Mouse (Mus musculus) limb, embryonic 10.5 days (tissue): Measurements from ENCODE around the gene Nrtn. TPM values are rescaled to one million over a fixed set of nuclear protein-coding genes. Genes with fewer than 3 reads are reported as not detected.
A peak's percentile ranks its signal among the peaks of the same experiment; 100 is the strongest.

ENCODE experiments used
- DNase-seq: peaks from one replicate; pipeline ENCODE4 v3.0.0-alpha.2; 2017; ENCODE audit warnings: low spot score
- H3K27ac ChIP-seq: fragments of 300-500 bp; sonication (generic); 2 replicates; pipeline ENCODE4 v1.5.1; 2016; ENCODE audit warnings: mild to moderate bottlenecking
- H3K27me3 ChIP-seq: fragments of 300-500 bp; sonication (generic); 2 replicates; pipeline ENCODE4 v1.6.1; 2016; ENCODE audit warnings: low read depth, mild to moderate bottlenecking; ENCODE audit not compliant: poor library complexity, severe bottlenecking
- H3K36me3 ChIP-seq: fragments of 300-500 bp; sonication (generic); 2 replicates; pipeline ENCODE4 v1.6.1; 2016; ENCODE audit warnings: mild to moderate bottlenecking, moderate library complexity
- H3K4me1 ChIP-seq: fragments of 300-500 bp; sonication (generic); 2 replicates; pipeline ENCODE4 v1.6.1; 2016
- H3K4me3 ChIP-seq: fragments of 300-500 bp; sonication (generic); 2 replicates; pipeline ENCODE4 v1.5.1; 2016; ENCODE audit warnings: mild to moderate bottlenecking, moderate library complexity
- H3K9me3 ChIP-seq: fragments of 300-500 bp; sonication (generic); replicated peaks from 2 replicates; pipeline ENCODE4 v1.6.1; 2016; ENCODE audit warnings: mild to moderate bottlenecking
- WGBS: fragments of 180-500 bp; shearing (Covaris S2); methylation state at CpG from one replicate; pipeline ENCODE4 v1.1.7; 2016; 5-methylcytosine and 5-hydroxymethylcytosine counted together
- polyA plus RNA-seq: library from polyadenylated mRNA; unstranded; fragments of >200 nt; fragmentation: Nextera tagmentation; extraction: Ambion mirVana; gene quantifications from 2 replicates; pipeline ENCODE4 v1.2.1, GENCODE M21; 2016

The Nrtn gene
- polyA plus RNA-seq = 10.8 and 12.7 TPM in 2 replicates

- Histone ChIP-seq H3K4me1 (peaks cover 88% of the 10 kb centered on the region), H3K36me3 (no peaks in the 10 kb centered on the region), H3K27me3 (peaks cover 57% of the 10 kb centered on the region), H3K27ac (peak within 1 kb of the TSS; percentile 83), H3K4me3 (peak within 1 kb of the TSS; percentile 66), H3K9me3 (no peaks in the 10 kb centered on the region)
- WGBS = under 1% methylated on average over 48 of the region's 48 CpGs
- DNase-seq = peak; percentile 94
Measured at GRCm38 (mm10) chr17:56757416-56758123, at the start of gene Nrtn. TSS of gene Nrtn (minus strand) at chr17:56757530.

GRCm38 (mm10) chr17:56805784-56806183, 48.5 kb upstream of the Nrtn start:
- Histone ChIP-seq H3K4me1 (peaks cover 8% of the 10 kb centered on the region), H3K36me3 (no peaks in the 10 kb centered on the region), H3K27ac (no peak overlapping the region), H3K4me3 (no peak overlapping the region), H3K9me3 (no peaks in the 10 kb centered on the region), H3K27me3 (peaks cover 33% of the 10 kb centered on the region)
- DNase-seq = no peak
- 93% methylated on average over 1 of the region's 1 CpGs for WGBS

- no peak overlapping the region for H3K27ac ChIP-seq
- peaks cover under 1% of the 10 kb centered on the region; the same call in 1 of the 2 replicates for H3K4me1 ChIP-seq
- DNase-seq = no peak
- 86% methylated on average over 5 of the region's 5 CpGs for WGBS
- H3K4me3 ChIP-seq = no peak overlapping the region
- H3K27me3 ChIP-seq = peaks cover 31% of the 10 kb centered on the region
- no peaks in the 10 kb centered on the region for H3K36me3 ChIP-seq
- no peaks in the 10 kb centered on the region for H3K9me3 ChIP-seq
Measured at GRCm38 (mm10) chr17:56804952-56805351, 47.6 kb upstream of the Nrtn start.

GRCm38 (mm10) chr17:56802065-56802464, 44.7 kb upstream of the Nrtn start:
- Histone ChIP-seq H3K27me3 (peaks cover 4% of the 10 kb centered on the region), H3K27ac (no peak overlapping the region), H3K4me3 (no peak overlapping the region), H3K9me3 (no peaks in the 10 kb centered on the region), H3K4me1 (no peaks in the 10 kb centered on the region), H3K36me3 (no peaks in the 10 kb centered on the region)
- DNase-seq = no peak
- 76% methylated on average over 8 of the region's 8 CpGs for whole genome bisulfite sequencing

GRCm38 (mm10) chr17:56799276-56799675, 41.9 kb upstream of the Nrtn start:
- Histone ChIP-seq H3K27me3 (no peaks in the 10 kb centered on the region), H3K36me3 (no peaks in the 10 kb centered on the region), H3K9me3 (no peaks in the 10 kb centered on the region), H3K4me1 (no peaks in the 10 kb centered on the region), H3K27ac (no peak overlapping the region), H3K4me3 (no peak overlapping the region)
- 73% methylated on average over 3 of the region's 3 CpGs for WGBS
- no peak for DNase-seq

- H3K4me1 ChIP-seq = no peaks in the 10 kb centered on the region
- no peak overlapping the region for H3K27ac ChIP-seq
- WGBS = 69% methylated on average over 6 of the region's 6 CpGs
- DNase-seq = no peak
- H3K9me3 ChIP-seq = no peaks in the 10 kb centered on the region
- no peaks in the 10 kb centered on the region for H3K36me3 ChIP-seq
- H3K27me3 ChIP-seq = no peaks in the 10 kb centered on the region
- no peak overlapping the region for H3K4me3 ChIP-seq
Measured at GRCm38 (mm10) chr17:56793614-56794319, 36.4 kb upstream of the Nrtn start.

GRCm38 (mm10) chr17:56792588-56792987, 35.3 kb upstream of the Nrtn start:
- Histone ChIP-seq H3K4me3 (no peak overlapping the region), H3K27ac (no peak overlapping the region), H3K4me1 (peaks cover 8% of the 10 kb centered on the region; the same call in 1 of the 2 replicates), H3K9me3 (no peaks in the 10 kb centered on the region), H3K36me3 (no peaks in the 10 kb centered on the region), H3K27me3 (no peaks in the 10 kb centered on the region)
- WGBS = 86% methylated on average over 3 of the region's 3 CpGs
- no peak for DNase-seq

- H3K4me3 ChIP-seq = no peak overlapping the region
- no peaks in the 10 kb centered on the region for H3K27me3 ChIP-seq
- peaks cover 8% of the 10 kb centered on the region; the same call in 1 of the 2 replicates for H3K4me1 ChIP-seq
- H3K36me3 ChIP-seq = no peaks in the 10 kb centered on the region
- 91% methylated on average over 6 of the region's 6 CpGs for WGBS
- DNase-seq = no peak
- H3K9me3 ChIP-seq = no peaks in the 10 kb centered on the region
- no peak overlapping the region for H3K27ac ChIP-seq
Measured at GRCm38 (mm10) chr17:56789286-56789685, 32.0 kb upstream of the Nrtn start.

GRCm38 (mm10) chr17:56788886-56789285, 31.6 kb upstream of the Nrtn start:
- H3K27ac ChIP-seq = no peak overlapping the region
- DNase-seq = no peak

GRCm38 (mm10) chr17:56780291-56780978, 23.1 kb upstream of the Nrtn start:
- whole genome bisulfite sequencing = 87% methylated on average over 13 of the region's 13 CpGs
- Histone ChIP-seq H3K9me3 (peaks cover 2% of the 10 kb centered on the region; the same call in 1 of the 2 replicates), H3K36me3 (peaks cover 13% of the 10 kb centered on the region), H3K27me3 (no peaks in the 10 kb centered on the region), H3K4me1 (peaks cover 9% of the 10 kb centered on the region), H3K27ac (no peak overlapping the region), H3K4me3 (no peak overlapping the region)
- no peak for DNase-seq

More at GRCm38 (mm10) chr17:56788886-56789285, 31.6 kb upstream of the Nrtn start:
- H3K4me3 ChIP-seq = no peak overlapping the region
- 83% methylated on average over 3 of the region's 3 CpGs for WGBS
- peaks cover 8% of the 10 kb centered on the region; the same call in 1 of the 2 replicates for H3K4me1 ChIP-seq
- H3K9me3 ChIP-seq = no peaks in the 10 kb centered on the region
- H3K27me3 ChIP-seq = no peaks in the 10 kb centered on the region
- no peaks in the 10 kb centered on the region for H3K36me3 ChIP-seq

- H3K27me3 ChIP-seq = no peaks in the 10 kb centered on the region
- H3K9me3 ChIP-seq = peaks cover 2% of the 10 kb centered on the region; the same call in 1 of the 2 replicates
- 36% methylated on average over 3 of the region's 3 CpGs for WGBS
- DNase-seq = no peak
- peaks cover 9% of the 10 kb centered on the region for H3K4me1 ChIP-seq
- no peak overlapping the region for H3K4me3 ChIP-seq
- peak overlapping the region; percentile 42 for H3K27ac ChIP-seq
- H3K36me3 ChIP-seq = peaks cover 13% of the 10 kb centered on the region
Measured at GRCm38 (mm10) chr17:56778779-56779362, 21.5 kb upstream of the Nrtn start.

- Histone ChIP-seq H3K9me3 (peaks cover 2% of the 10 kb centered on the region; the same call in 1 of the 2 replicates), H3K4me1 (peaks cover 9% of the 10 kb centered on the region), H3K27me3 (no peaks in the 10 kb centered on the region), H3K27ac (no peak overlapping the region), H3K4me3 (no peak overlapping the region), H3K36me3 (peaks cover 13% of the 10 kb centered on the region)
- DNase-seq = no peak
- WGBS = 90% methylated on average over 11 of the region's 11 CpGs
Measured at GRCm38 (mm10) chr17:56777568-56777967, 20.2 kb upstream of the Nrtn start.
